Mouse (Mus musculus) lung, embryonic 14.5 days (tissue): ENCODE measurements around the gene Gm10160. TPM values are rescaled to one million over a fixed set of nuclear protein-coding genes. Genes with fewer than 3 reads are reported as not detected.

Source experiments
- ATAC-seq: fragments of 200-750 bp; cut with Nextera tagmentation; 2 replicates; pipeline ENCODE4 v1.8.0; 2017; ENCODE audit warnings: mild to moderate bottlenecking, moderate TSS enrichment, moderate library complexity; ENCODE audit not compliant: insufficient read depth
- DNase-seq: peaks from one replicate; pipeline ENCODE4 v3.0.0-alpha.2; 2015
- H3K27ac ChIP-seq: fragments of 300-500 bp; sonication (generic); 2 replicates; pipeline ENCODE4 v1.5.1; 2014; ENCODE audit warnings: low read depth, mild to moderate bottlenecking, moderate library complexity
- H3K27me3 ChIP-seq: fragments of 300-500 bp; sonication (generic); 2 replicates; pipeline ENCODE4 v1.6.1; 2014; ENCODE audit warnings: low read length, control low read depth; ENCODE audit not compliant: insufficient read depth
- H3K36me3 ChIP-seq: fragments of 300-500 bp; sonication (generic); 2 replicates; pipeline ENCODE4 v1.6.1; 2014; ENCODE audit warnings: control low read depth; ENCODE audit not compliant: insufficient read depth
- H3K4me1 ChIP-seq: fragments of 300-500 bp; sonication (generic); 2 replicates; pipeline ENCODE4 v1.6.1; 2014; ENCODE audit warnings: antibody characterized with exemption, control low read depth; ENCODE audit not compliant: insufficient read depth
- H3K4me2 ChIP-seq: fragments of 300-500 bp; sonication (generic); 2 replicates; pipeline ENCODE4 v1.6.1; 2014; ENCODE audit warnings: mild to moderate bottlenecking
- H3K4me3 ChIP-seq: fragments of 300-500 bp; sonication (generic); 2 replicates; pipeline ENCODE4 v1.5.1; 2014; ENCODE audit warnings: low read depth, low read length
- H3K9ac ChIP-seq: fragments of 300-500 bp; sonication (generic); 2 replicates; pipeline ENCODE4 v1.6.1; 2014
- H3K9me3 ChIP-seq: fragments of 300-500 bp; sonication (generic); 2 replicates; pipeline ENCODE4 v1.6.1; 2016; ENCODE audit warnings: low read depth, low read length, control low read depth
- CTCF ChIP-seq: IDR thresholded peaks from 2 replicates; pipeline ENCODE4 v1.5.1; 2016; ENCODE audit warnings: antibody characterized with exemption, low read depth
- WGBS: fragments of 180-500 bp; shearing (Covaris S2); extraction: QIAGEN DNeasy Blood & Tissue Kit; methylation state at CpG from one replicate; pipeline ENCODE4 v1.1.7; 2014; 5-methylcytosine and 5-hydroxymethylcytosine counted together
- polyA plus RNA-seq: library from polyadenylated mRNA; unstranded; fragments of >200 nt; fragmentation: Nextera tagmentation; extraction: Ambion mirVana; gene quantifications from 2 replicates; pipeline ENCODE4 v1.2.1, GENCODE M21; 2014

The Gm10160 gene
- polyA plus RNA-seq, 1 experiment from 2014 or later = not detected

- Histone ChIP-seq H3K4me1 (no peaks in the 10 kb centered on the region), H3K9me3 (no peaks in the 10 kb centered on the region), H3K36me3 (no peaks in the 10 kb centered on the region), H3K27me3 (no peaks in the 10 kb centered on the region), H3K27ac (no peak overlapping the region), H3K4me2 (no peak overlapping the region), H3K4me3 (no peak overlapping the region), H3K9ac (no peak overlapping the region)
- WGBS = 86% methylated on average over 5 of the region's 5 CpGs
- ATAC-seq = no peak
- no peak for TF ChIP-seq CTCF
- no peak for DNase-seq
Measured at GRCm38 (mm10) chr7:81849214-81849613, 6.4 kb downstream of the Gm10160 start.

- Histone ChIP-seq H3K9me3 (no peaks in the 10 kb centered on the region), H3K27ac (no peak overlapping the region), H3K4me3 (no peak overlapping the region), H3K4me2 (no peak overlapping the region), H3K4me1 (no peaks in the 10 kb centered on the region), H3K27me3 (no peaks in the 10 kb centered on the region), H3K36me3 (no peaks in the 10 kb centered on the region), H3K9ac (no peak overlapping the region)
- no peak for ATAC-seq
- WGBS = 40% methylated on average over 4 of the region's 4 CpGs
- TF ChIP-seq CTCF = no peak
- no peak for DNase-seq
Measured at GRCm38 (mm10) chr7:81847777-81848176, 7.8 kb downstream of the Gm10160 start.

- Histone ChIP-seq H3K9ac (no peak overlapping the region), H3K4me3 (no peak overlapping the region), H3K27ac (no peak overlapping the region), H3K27me3 (no peaks in the 10 kb centered on the region), H3K4me2 (no peak overlapping the region), H3K9me3 (no peaks in the 10 kb centered on the region), H3K4me1 (no peaks in the 10 kb centered on the region), H3K36me3 (no peaks in the 10 kb centered on the region)
- DNase-seq = no peak
- ATAC-seq = no peak
- WGBS = 38% methylated on average over 8 of the region's 8 CpGs
- TF ChIP-seq CTCF = no peak
Measured at GRCm38 (mm10) chr7:81847010-81847409, 8.6 kb downstream of the Gm10160 start.

GRCm38 (mm10) chr7:81846008-81846407, 9.6 kb downstream of the Gm10160 start:
- H3K9me3 ChIP-seq = no peaks in the 10 kb centered on the region
- H3K27ac ChIP-seq = no peak overlapping the region
- H3K36me3 ChIP-seq = no peaks in the 10 kb centered on the region
- 45% methylated on average over 8 of the region's 8 CpGs for WGBS
- H3K4me3 ChIP-seq = no peak overlapping the region
- H3K4me1 ChIP-seq = no peaks in the 10 kb centered on the region
- no peak overlapping the region for H3K9ac ChIP-seq
- DNase-seq (no peak), ATAC-seq (no peak)
- H3K4me2 ChIP-seq = no peak overlapping the region
- no peaks in the 10 kb centered on the region for H3K27me3 ChIP-seq
- TF ChIP-seq CTCF = no peak

GRCm38 (mm10) chr7:81845313-81845712, 10.3 kb downstream of the Gm10160 start:
- ATAC-seq = no peak
- Histone ChIP-seq H3K36me3 (no peaks in the 10 kb centered on the region), H3K9me3 (no peaks in the 10 kb centered on the region), H3K4me1 (no peaks in the 10 kb centered on the region), H3K4me2 (no peak overlapping the region), H3K27me3 (no peaks in the 10 kb centered on the region), H3K4me3 (no peak overlapping the region), H3K27ac (no peak overlapping the region), H3K9ac (no peak overlapping the region)
- 75% methylated on average over 3 of the region's 3 CpGs for WGBS
- no peak for DNase-seq
- no peak for TF ChIP-seq CTCF

GRCm38 (mm10) chr7:81844801-81845200, 10.8 kb downstream of the Gm10160 start:
- no peak overlapping the region for H3K9ac ChIP-seq
- H3K4me1 ChIP-seq = no peaks in the 10 kb centered on the region
- no peaks in the 10 kb centered on the region for H3K27me3 ChIP-seq
- no peak overlapping the region for H3K4me2 ChIP-seq
- no peak overlapping the region for H3K27ac ChIP-seq
- ATAC-seq (no peak), DNase-seq (no peak)
- no peaks in the 10 kb centered on the region for H3K36me3 ChIP-seq
- no peak for TF ChIP-seq CTCF
- H3K4me3 ChIP-seq = no peak overlapping the region
- WGBS = 60% methylated on average over 11 of the region's 11 CpGs
- H3K9me3 ChIP-seq = no peaks in the 10 kb centered on the region

- Histone ChIP-seq H3K9ac (no peak overlapping the region), H3K4me3 (no peak overlapping the region), H3K4me1 (no peaks in the 10 kb centered on the region), H3K9me3 (no peaks in the 10 kb centered on the region), H3K36me3 (no peaks in the 10 kb centered on the region), H3K27ac (no peak overlapping the region), H3K27me3 (no peaks in the 10 kb centered on the region), H3K4me2 (no peak overlapping the region)
- TF ChIP-seq CTCF = no peak
- ATAC-seq = no peak
- no peak for DNase-seq
- WGBS = 80% methylated on average over 8 of the region's 8 CpGs
Measured at GRCm38 (mm10) chr7:81843903-81844302, 11.7 kb downstream of the Gm10160 start.

- H3K9ac ChIP-seq = no peak overlapping the region
- DNase-seq = no peak
- no peaks in the 10 kb centered on the region for H3K9me3 ChIP-seq
- H3K4me3 ChIP-seq = no peak overlapping the region
- H3K27ac ChIP-seq = no peak overlapping the region
- H3K27me3 ChIP-seq = no peaks in the 10 kb centered on the region
- no peaks in the 10 kb centered on the region for H3K36me3 ChIP-seq
- 48% methylated on average over 1 of the region's 1 CpGs for WGBS
- no peaks in the 10 kb centered on the region for H3K4me1 ChIP-seq
- no peak for TF ChIP-seq CTCF
- ATAC-seq = no peak
- H3K4me2 ChIP-seq = no peak overlapping the region
Measured at GRCm38 (mm10) chr7:81842998-81843397, 12.6 kb downstream of the Gm10160 start.
